Mouse (Mus musculus) CH12.LX (cell line): ENCODE results near the gene Stx8. TPM values are rescaled to one million over a fixed set of nuclear protein-coding genes. Genes with fewer than 3 reads are reported as not detected.

Experiments
- DNase-seq: peaks from one replicate; pipeline ENCODE4 v3.0.0-alpha.2; 2013; ENCODE audit errors: extremely low read depth
- H3K27ac ChIP-seq: 2 replicates; pipeline ENCODE4 v1.5.1; 2012; ENCODE audit warnings: low read depth, mild to moderate bottlenecking, control low read depth, moderate library complexity; ENCODE audit not compliant: insufficient read depth
- H3K27me3 ChIP-seq: replicated peaks from 2 replicates; pipeline ENCODE3; 2012; ENCODE audit warnings: inconsistent platforms
- H3K36me3 ChIP-seq, 2 experiments: replicated peaks in 1 of 2; 2 replicates each; pipeline versions ENCODE3 to v1.6.1; 2012; ENCODE audit warnings: inconsistent platforms in 1 of 2, low read length in 1 of 2, mild to moderate bottlenecking in 1 of 2, mixed read lengths in 1 of 2, moderate library complexity in 1 of 2; ENCODE audit not compliant: control insufficient read depth in 1 of 2, insufficient read depth in 1 of 2
- H3K4me1 ChIP-seq, 2 experiments: 2 replicates each; pipeline ENCODE4 v1.6.1; 2012; ENCODE audit warnings: inconsistent platforms in 1 of 2, moderate library complexity in 1 of 2; ENCODE audit not compliant: insufficient read depth in 2 of 2, control insufficient read depth in 1 of 2
- H3K4me2 ChIP-seq: 2 replicates; pipeline ENCODE4 v1.6.1; 2012; ENCODE audit warnings: low read depth, mild to moderate bottlenecking, control low read depth; ENCODE audit not compliant: poor library complexity, insufficient read depth, severe bottlenecking
- H3K4me3 ChIP-seq, 3 experiments: fragments of 150-350 bp in 1 of 3; sonication (generic) in 1 of 3; replicated peaks in 1 of 3; 2 replicates each; pipeline versions ENCODE3 to v1.5.1; 2011 to 2012; ENCODE audit warnings: low read depth in 2 of 3, low read length in 2 of 3, mild to moderate bottlenecking in 2 of 3, moderate library complexity in 2 of 3, control low read depth in 1 of 3, improper control_type of control experiment in 1 of 3, inconsistent platforms in 1 of 3, mixed read lengths in 1 of 3; ENCODE audit not compliant: poor library complexity in 1 of 3
- H3K79me2 ChIP-seq: replicated peaks from 2 replicates; pipeline ENCODE4 v1.6.1; 2012; ENCODE audit warnings: mild to moderate bottlenecking, moderate library complexity; ENCODE audit not compliant: control insufficient read depth, poor library complexity, insufficient read depth, severe bottlenecking; ENCODE audit errors: extremely low read depth
- H3K9ac ChIP-seq: 2 replicates; pipeline ENCODE4 v1.6.1; 2012; ENCODE audit warnings: low read depth, mild to moderate bottlenecking, control low read depth, moderate library complexity; ENCODE audit not compliant: insufficient read depth
- H3K9me3 ChIP-seq: replicated peaks from 2 replicates; pipeline ENCODE3; 2012; ENCODE audit warnings: low read length, inconsistent platforms, mixed read lengths
- CHD1 ChIP-seq: IDR thresholded peaks from 2 replicates; pipeline ENCODE4 v1.6.1; 2012; ENCODE audit warnings: low read depth, low read length, improper control_type of control experiment, inconsistent platforms
- CHD2 ChIP-seq: IDR thresholded peaks from 2 replicates; pipeline ENCODE4 v1.6.1; 2011; ENCODE audit warnings: low read length, improper control_type of control experiment
- CTCF ChIP-seq, 2 experiments: IDR thresholded peaks in 1 of 2; conservative IDR thresholded peaks in 1 of 2; 2 replicates each; pipeline ENCODE4 v1.5.1; 2011 to 2012; ENCODE audit warnings: low read depth in 2 of 2, low read length in 2 of 2, improper control_type of control experiment in 1 of 2, inconsistent platforms in 1 of 2, mild to moderate bottlenecking in 1 of 2, moderate library complexity in 1 of 2
- EP300 ChIP-seq: IDR thresholded peaks from 2 replicates; pipeline ENCODE4 v1.6.1; 2011; ENCODE audit warnings: low read length, improper control_type of control experiment
- ETS1 ChIP-seq: conservative IDR thresholded peaks from 2 replicates; pipeline ENCODE4 v1.6.1; 2012; ENCODE audit warnings: low read depth, mild to moderate bottlenecking, inconsistent platforms, low read length, improper control_type of control experiment, moderate library complexity
- GABPA ChIP-seq: IDR thresholded peaks from 2 replicates; pipeline ENCODE4 v1.6.1; 2012; ENCODE audit warnings: low read depth, low read length, improper control_type of control experiment, inconsistent platforms; ENCODE audit not compliant: insufficient replicate concordance
- HCFC1 ChIP-seq: IDR thresholded peaks from 2 replicates; pipeline ENCODE4 v1.6.1; 2012; ENCODE audit warnings: low read depth, mild to moderate bottlenecking, inconsistent platforms, low read length, improper control_type of control experiment
- JUN ChIP-seq: IDR thresholded peaks from 2 replicates; pipeline ENCODE4 v1.6.1; 2011; ENCODE audit warnings: low read depth, mild to moderate bottlenecking, low read length, improper control_type of control experiment, moderate library complexity; ENCODE audit not compliant: insufficient read depth
- JUND ChIP-seq: conservative IDR thresholded peaks from 2 replicates; pipeline ENCODE4 v1.6.1; 2011; ENCODE audit warnings: low read depth, low read length, improper control_type of control experiment
- KAT2A ChIP-seq: IDR thresholded peaks from 2 replicates; pipeline ENCODE4 v1.6.1; 2012; ENCODE audit warnings: low read length, improper control_type of control experiment, inconsistent platforms; ENCODE audit not compliant: insufficient replicate concordance
- MAZ ChIP-seq: IDR thresholded peaks from 2 replicates; pipeline ENCODE4 v1.6.1; 2012; ENCODE audit warnings: low read depth, mild to moderate bottlenecking, inconsistent platforms, low read length, improper control_type of control experiment, moderate library complexity
- MYC ChIP-seq: IDR thresholded peaks from 2 replicates; pipeline ENCODE4 v1.6.1; 2011; ENCODE audit warnings: low read depth, mild to moderate bottlenecking, improper control_type of control experiment, low read length
- NELFE ChIP-seq: IDR thresholded peaks from 2 replicates; pipeline ENCODE4 v1.6.1; 2011; ENCODE audit warnings: low read depth, low read length, improper control_type of control experiment
- NRF1 ChIP-seq: IDR thresholded peaks from 2 replicates; pipeline ENCODE4 v1.6.1; 2014; ENCODE audit warnings: low read depth, mild to moderate bottlenecking, inconsistent platforms, low read length, improper control_type of control experiment, moderate library complexity
- PAX5 ChIP-seq: IDR thresholded peaks from 2 replicates; pipeline ENCODE4 v1.6.1; 2012; ENCODE audit warnings: low read length, inconsistent platforms, mixed read lengths
- POLR2A ChIP-seq: IDR thresholded peaks from 2 replicates; pipeline ENCODE4 v1.6.1; 2011; ENCODE audit warnings: low read depth, mild to moderate bottlenecking, improper control_type of control experiment, low read length
- POLR2AphosphoS2 ChIP-seq: IDR thresholded peaks from 2 replicates; pipeline ENCODE4 v1.6.1; 2011; ENCODE audit warnings: low read depth, low read length, improper control_type of control experiment
- RAD21 ChIP-seq: IDR thresholded peaks from 2 replicates; pipeline ENCODE4 v1.6.1; 2011; ENCODE audit warnings: low read depth, mild to moderate bottlenecking, low read length, improper control_type of control experiment, moderate library complexity
- SMC3 ChIP-seq: IDR thresholded peaks from 2 replicates; pipeline ENCODE4 v1.6.1; 2011; ENCODE audit warnings: low read depth, low read length, improper control_type of control experiment
- TCF12 ChIP-seq: IDR thresholded peaks from 2 replicates; pipeline ENCODE4 v1.6.1; 2014; ENCODE audit warnings: low read depth, mild to moderate bottlenecking, inconsistent platforms, low read length, improper control_type of control experiment
- USF1 ChIP-seq: IDR thresholded peaks from 2 replicates; pipeline ENCODE4 v1.6.1; 2014; ENCODE audit warnings: low read depth, mild to moderate bottlenecking, inconsistent platforms, low read length, improper control_type of control experiment
- ZC3H11A ChIP-seq: IDR thresholded peaks from 2 replicates; pipeline ENCODE4 v1.6.1; 2012; ENCODE audit warnings: low read depth, mild to moderate bottlenecking, inconsistent platforms, low read length, improper control_type of control experiment
- ZNF384 ChIP-seq: IDR thresholded peaks from 2 replicates; pipeline ENCODE4 v1.6.1; 2012; ENCODE audit warnings: low read depth, low read length, improper control_type of control experiment, inconsistent platforms
- dilution Hi-C: fragments of 300-500 bp; cut with MboI; formaldehyde crosslinking; loops from 2 replicates; pipeline ENCODE4 v1.14.3; 2020; ENCODE audit warnings: low sequenced_read_pairs; ENCODE audit not compliant: extremely low pct_unique_long_range_greater_than_20kb, extremely low pct_ligation_motif_present
- in situ Hi-C: fragments of 300-500 bp; cut with MboI; formaldehyde crosslinking; loops from 3 replicates; pipeline ENCODE4 v1.14.3; 2019; ENCODE audit warnings: low sequenced_read_pairs, low pct_ligation_motif_present, low pct_unique_long_range_greater_than_20kb, mixed read lengths
- polyA plus RNA-seq: library from polyadenylated mRNA; unstranded; fragments of >175 nt; gene quantifications from 2 replicates; pipeline ENCODE4 v1.2.1, GENCODE M21; 2012; ENCODE audit warnings: low read depth; ENCODE audit not compliant: insufficient read length
- total RNA-seq, 2 experiments: library from RNA; depleted of rRNA; stranded (reverse); fragments of 300-350 nt in 1 of 2; fragments of >200 nt in 1 of 2; gene quantifications; 2 replicates each; pipeline ENCODE4 v1.2.3; 2012 to 2014

Stx8 gene
- total and polyA plus RNA-seq, 3 experiments: 31.8 to 57.9 (median 35.2) TPM

DNA sequence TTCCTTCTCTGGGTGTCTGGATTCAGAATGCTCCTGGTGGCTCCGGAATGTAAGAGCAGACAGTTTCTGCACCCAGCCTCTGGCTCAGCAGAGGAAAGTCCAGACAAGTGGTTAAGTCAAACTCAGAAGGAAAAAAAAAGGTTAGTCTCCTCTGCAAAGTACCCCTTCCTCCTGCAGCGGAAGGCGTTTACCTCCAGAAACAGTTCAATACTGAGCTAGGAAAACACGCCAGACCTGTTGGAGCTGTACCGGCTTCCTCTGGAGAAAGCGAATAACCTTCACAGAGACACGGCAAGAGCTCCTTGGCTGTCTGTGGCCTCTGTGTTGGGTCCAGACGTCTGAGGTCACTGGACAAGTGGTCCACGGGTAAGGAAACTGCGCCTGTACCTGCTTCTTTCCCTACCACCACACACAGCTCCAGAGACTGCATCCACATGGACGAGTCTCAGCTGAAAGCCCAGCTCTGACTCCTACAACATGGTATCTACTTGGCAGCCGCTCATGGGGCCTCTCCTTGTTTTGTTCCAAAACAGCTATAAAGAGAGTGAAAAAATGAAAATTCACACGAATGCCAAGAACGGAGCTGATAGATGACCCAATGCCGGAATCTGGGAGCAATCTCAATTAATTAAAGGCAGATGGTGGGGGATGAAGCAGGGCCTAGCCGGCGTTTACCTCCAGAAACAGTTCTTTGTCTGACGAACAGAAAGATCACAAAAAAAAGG, 263.1 kb downstream of the Stx8 start:
- Histone ChIP-seq H3K36me3 (no peaks in the 10 kb centered on the region), H3K27me3 (no peaks in the 10 kb centered on the region), H3K79me2 (no peaks in the 10 kb centered on the region), H3K27ac (no peak overlapping the region), H3K4me2 (no peak overlapping the region), H3K9ac (no peak overlapping the region), H3K4me1 (peaks cover 3% of the 10 kb centered on the region in 2 experiments; a peak in 3 of 4 replicates), H3K9me3 (peaks cover 4% of the 10 kb centered on the region), H3K4me3 (no peak overlapping the region)
- in situ Hi-C loops (no loop called here), dilution Hi-C loops (no loop called here)
- no peak for DNase-seq
- TF ChIP-seq GABPA (no peak), JUN (no peak), POLR2A (no peak), CTCF (conservative IDR thresholded peaks at IDR 0.05 in 1 of 2, IDR thresholded peaks at IDR 0.05 in 1 of 2; ENCODE audit: low read depth in 2 of 2, low read length in 2 of 2) (no peak), MAZ (no peak)

DNA sequence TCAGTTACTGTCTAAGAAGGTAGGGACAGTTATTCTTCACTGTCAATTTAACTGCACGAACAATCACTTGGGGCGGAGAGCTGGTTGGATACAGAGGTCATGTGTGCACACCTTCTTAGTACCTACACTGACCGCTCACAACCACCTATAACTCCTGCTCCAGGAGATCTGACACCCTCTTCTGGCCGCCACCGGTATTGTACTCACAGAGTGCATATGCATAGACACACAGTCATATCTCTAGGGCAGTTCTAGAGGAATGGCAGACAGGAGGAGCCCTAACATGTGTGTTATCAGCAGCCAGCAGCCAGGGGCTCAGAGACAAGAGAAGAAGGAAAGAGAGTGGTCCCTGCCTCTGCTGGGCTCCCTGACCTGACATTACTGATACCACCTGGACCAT, 265.6 kb downstream of the Stx8 start:
- Histone ChIP-seq H3K4me3 (no peak overlapping the region), H3K27ac (no peak overlapping the region), H3K36me3 (no peaks in the 10 kb centered on the region), H3K9ac (no peak overlapping the region), H3K9me3 (peaks cover 4% of the 10 kb centered on the region), H3K4me2 (no peak overlapping the region), H3K27me3 (no peaks in the 10 kb centered on the region), H3K79me2 (no peaks in the 10 kb centered on the region), H3K4me1 (peaks cover 3% of the 10 kb centered on the region in 2 experiments; a peak in 3 of 4 replicates)
- DNase-seq: no peak
- dilution Hi-C loops (no loop called here), in situ Hi-C loops (no loop called here)
- peak; percentile 18 for TF ChIP-seq RAD21
- TF ChIP-seq CTCF (conservative IDR thresholded peaks at IDR 0.05 in 1 of 2, IDR thresholded peaks at IDR 0.05 in 1 of 2; ENCODE audit: low read depth in 2 of 2, low read length in 2 of 2): peak in 1 of 2 experiments; percentile 50; a peak in 2 of 4 replicates
- no peak for TF ChIP-seq POLR2AphosphoS2
- no peak for TF ChIP-seq ZC3H11A
- TF ChIP-seq TCF12: no peak
- TF ChIP-seq KAT2A: no peak
- TF ChIP-seq SMC3: peak; percentile 50

DNA sequence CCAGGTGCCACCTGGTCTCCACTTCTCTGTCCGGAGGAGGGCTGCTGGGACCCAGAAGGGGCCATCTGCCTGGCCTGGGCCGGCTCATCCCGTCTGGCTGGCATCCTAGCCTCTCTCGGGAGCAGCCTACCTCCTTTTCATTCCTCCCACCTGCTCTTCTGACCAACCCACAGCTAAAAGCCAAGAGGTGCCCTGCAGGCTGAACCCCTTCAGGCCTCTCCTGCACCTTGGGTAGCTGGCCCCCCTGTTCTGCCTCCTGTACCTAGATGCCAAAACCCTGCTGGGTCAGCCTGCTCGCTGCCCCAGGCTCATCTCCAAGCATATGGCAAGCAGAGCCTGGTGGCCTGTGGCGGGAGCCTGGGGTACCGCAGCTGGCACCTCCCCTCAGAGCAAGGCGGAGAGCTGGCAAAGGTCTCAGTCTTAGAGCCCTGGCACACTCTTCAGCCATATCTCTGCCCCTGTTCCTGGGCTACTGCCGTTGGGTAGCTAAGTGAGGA, 267.5 kb downstream of the Stx8 start:
- Histone ChIP-seq H3K36me3 (no peaks in the 10 kb centered on the region), H3K9ac (no peak overlapping the region), H3K4me1 (no peaks in the 10 kb centered on the region), H3K9me3 (peaks cover 4% of the 10 kb centered on the region), H3K79me2 (no peaks in the 10 kb centered on the region), H3K27ac (no peak overlapping the region), H3K4me3 (no peak overlapping the region), H3K27me3 (no peaks in the 10 kb centered on the region), H3K4me2 (no peak overlapping the region)
- dilution Hi-C loops: no loop called here
- no peak for DNase-seq
- TF ChIP-seq HCFC1 (no peak), RAD21 (no peak), USF1 (no peak), SMC3 (no peak), NRF1 (no peak), CHD2 (no peak), CHD1 (no peak), ZNF384 (no peak), PAX5 (no peak), NELFE (no peak), EP300 (no peak), ETS1 (no peak), MYC (no peak), JUND (no peak), GABPA (no peak)
- in situ Hi-C loops: no loop called here
